Mouse (Mus musculus) heart, postnatal 0 days (tissue): ENCODE measurements around the gene Lca5l.

Experiments
- CTCF ChIP-seq: IDR thresholded peaks from 2 replicates; pipeline ENCODE4 v1.5.1; 2016; ENCODE audit warnings: antibody characterized with exemption, control low read depth, low read depth
- EP300 ChIP-seq: IDR thresholded peaks from 2 replicates; pipeline ENCODE4 v1.6.1; 2016; ENCODE audit warnings: antibody characterized with exemption, low read depth

- TF ChIP-seq CTCF, result no peak
- TF ChIP-seq EP300, result peak; percentile 99
These were observed 21.0 kb upstream of the Lca5l start for GRCm38 (mm10) chr16:96213027-96213426.
